8 mouse cellular contexts compared by ENCODE assay signal in the genomic region with DNA sequence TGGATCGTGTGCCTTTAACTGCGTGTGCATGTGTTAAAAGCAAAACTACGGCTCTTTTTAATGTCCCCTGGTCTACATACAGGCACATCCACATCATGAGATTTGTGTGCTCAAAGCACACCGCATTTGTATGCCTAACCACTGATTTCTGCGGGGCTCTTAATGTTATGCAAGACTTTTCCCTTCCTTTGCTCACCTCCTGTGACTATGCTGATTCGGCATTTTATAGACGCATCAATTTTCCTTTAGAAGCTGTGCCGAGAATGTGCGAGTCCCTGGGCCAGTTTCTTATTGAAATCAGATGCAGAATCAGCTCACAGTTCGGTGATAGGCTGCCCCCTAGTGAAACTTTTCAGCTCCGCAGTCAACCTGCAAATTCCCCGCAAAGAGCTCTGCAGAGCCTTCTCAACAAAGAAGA.
A peak's percentile ranks its signal among the peaks of the same experiment; 100 is the strongest.
DNase-seq lines count a peak whose midpoint lies in the region; ATAC-seq lines count a peak whose summit lies in the region.

No protein-coding gene starts in this region.

- DNase-seq in WW6 (ENCODE audit: low read depth, low spot score) = peak; percentile 47
- peak; percentile 77 to 91 for DNase-seq in cerebellum, postnatal 4 days (ENCODE audit: low spot score in 2 of 2)
- peak; percentile 87 for DNase-seq in gastrocnemius, postnatal 10 days
- DNase-seq in induced T-regulatory cell, adult 2 months (ENCODE audit: low read depth) = peak; percentile 87
- DNase-seq in left cerebral cortex, adult 8-10 months (ENCODE audit: low spot score in 2 of 2) = peak; percentile 69 to 88
- peak; percentile 83 for DNase-seq in right cerebral cortex, postnatal 14 days
- peak; percentile 78 for DNase-seq in urinary bladder, postnatal 25 days (ENCODE audit: low spot score)

- ATAC-seq in megakaryocyte progenitor cell, adult 5-6 weeks (replicated peaks; ENCODE audit: poor library complexity) = peak; percentile 78

Comparison
In these comparisons a context has a peak if more than half of its experiments do, and no peak if none do; other contexts are left out.
1. Peak in every context shown above with its lines: DNase-seq and ATAC-seq.